Mouse (Mus musculus): Measurements from ENCODE around the gene Coro6. TPM values are rescaled to one million over a fixed set of nuclear protein-coding genes. Genes with fewer than 3 reads are reported as not detected.
A peak's percentile ranks its signal among the peaks of the same experiment; 100 is the strongest.

Coro6 gene
- polyA plus RNA-seq, 1 experiment from 2014 or later = 0.45 TPM

DNA sequence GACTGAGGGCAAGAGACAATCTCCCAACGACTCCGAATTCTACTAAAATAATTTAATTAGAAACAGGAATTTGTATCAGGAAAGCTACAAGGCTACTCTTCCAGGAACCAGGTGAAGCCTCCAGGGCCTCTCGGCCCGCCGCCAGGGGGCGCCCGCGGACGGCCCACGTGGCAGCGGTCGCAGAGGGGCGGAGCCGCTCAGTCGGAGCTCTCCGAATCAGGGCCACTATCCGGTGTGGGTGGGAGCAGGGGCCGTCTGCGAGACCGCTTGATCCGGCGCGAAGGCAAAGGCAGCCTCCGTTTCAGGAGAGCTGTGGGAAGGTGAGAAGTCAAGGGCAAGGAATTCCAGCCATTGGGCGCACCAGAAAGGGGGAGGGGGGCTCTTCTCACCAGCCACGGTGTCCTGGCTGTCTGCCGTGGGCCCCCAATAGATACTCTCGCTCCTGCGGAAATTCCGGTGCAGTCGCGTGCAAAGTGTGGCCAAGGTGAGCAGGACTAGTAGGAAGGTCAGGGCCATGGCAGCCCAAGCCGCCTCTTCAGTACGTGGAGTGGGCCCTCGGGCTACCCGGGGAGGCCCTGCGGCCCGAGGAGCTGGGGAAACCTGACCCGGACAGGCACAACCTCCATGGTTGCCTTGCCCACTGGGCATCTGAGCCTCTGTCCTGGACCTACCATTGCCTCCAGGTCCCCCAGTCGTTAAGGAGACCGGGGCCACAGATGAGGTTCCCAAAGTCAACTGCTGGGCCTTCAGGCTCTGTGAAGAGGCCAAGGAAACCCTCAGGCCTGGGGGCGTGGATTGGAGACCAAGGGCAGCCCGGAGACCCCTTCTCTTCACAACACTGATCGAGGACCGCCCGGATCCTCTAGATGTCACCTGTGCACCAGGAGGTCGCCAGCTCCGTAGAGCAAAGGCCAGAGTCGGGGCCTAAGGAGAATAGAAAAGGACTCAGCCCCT is 46.1 kb downstream of the Coro6 start:
- Histone ChIP-seq H3K27me3 (ENCODE audit: control insufficient read depth, insufficient read depth, low read depth, low read length) (no peaks in the 10 kb centered on the region), H3K36me3 (ENCODE audit: control insufficient read depth, insufficient read depth) (peaks cover 9% of the 10 kb centered on the region; the same call in 1 of the 2 replicates), H3K4me3 (ENCODE audit: low read depth, low read length) (peak overlapping the region; percentile 43), H3K9me3 (replicated peaks; ENCODE audit: control insufficient read depth, low read length) (no peaks in the 10 kb centered on the region), H3K4me1 (ENCODE audit: control insufficient read depth, low read depth, low read length) (peaks cover 15% of the 10 kb centered on the region), H3K27ac (ENCODE audit: low read length) (no peak overlapping the region), H3K4me2 (ENCODE audit: low read depth, low read length) (peak overlapping the region; percentile 66), H3K9ac (ENCODE audit: low read depth, low read length) (peak overlapping the region; percentile 47)
- WGBS (ENCODE audit: insufficient replicate concordance) = 22% methylated on average over 49 of the region's 49 CpGs
- ATAC-seq (ENCODE audit: low read depth) = peak; percentile 44

DNA sequence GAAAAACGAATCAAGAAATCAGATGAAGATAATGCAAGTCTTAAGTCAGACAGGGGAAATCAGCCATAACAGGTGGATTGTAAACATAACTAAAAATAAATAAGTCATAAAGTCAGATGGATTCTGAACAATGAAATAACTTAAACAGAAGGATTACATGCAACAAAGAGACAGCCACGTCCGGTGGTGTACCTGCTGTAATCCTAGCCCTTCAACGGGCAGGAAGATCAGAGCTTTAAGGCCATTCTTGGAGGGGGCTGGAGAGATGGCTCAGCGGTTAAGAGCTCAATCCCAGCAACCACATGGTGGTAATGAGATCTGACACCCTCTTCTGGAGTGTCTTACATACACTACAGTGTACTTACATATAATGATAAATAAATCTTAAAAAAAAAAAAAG is 49.1 kb downstream of the Coro6 start:
- peaks cover 22% of the 10 kb centered on the region for H3K27me3 ChIP-seq (ENCODE audit: control insufficient read depth, insufficient read depth, low read depth, low read length)
- no peak overlapping the region for H3K4me3 ChIP-seq (ENCODE audit: low read depth, low read length)
- no peaks in the 10 kb centered on the region for H3K36me3 ChIP-seq (ENCODE audit: control insufficient read depth, insufficient read depth)
- no peaks in the 10 kb centered on the region for H3K9me3 ChIP-seq (replicated peaks; ENCODE audit: control insufficient read depth, low read length)
- no peak for ATAC-seq (ENCODE audit: low read depth)
- H3K4me1 ChIP-seq (ENCODE audit: control insufficient read depth, low read depth, low read length) = peaks cover 40% of the 10 kb centered on the region
- H3K9ac ChIP-seq (ENCODE audit: low read depth, low read length) = no peak overlapping the region
- WGBS (ENCODE audit: insufficient replicate concordance) = 77% methylated on average over 5 of the region's 5 CpGs
- H3K27ac ChIP-seq (ENCODE audit: low read length) = no peak overlapping the region
- H3K4me2 ChIP-seq (ENCODE audit: low read depth, low read length) = no peak overlapping the region

GRCm38 (mm10) chr11:77512891-77513810 is 50.9 kb downstream of the Coro6 start:
- peaks cover 38% of the 10 kb centered on the region for H3K27me3 ChIP-seq (ENCODE audit: control insufficient read depth, insufficient read depth, low read depth, low read length)
- peaks cover 42% of the 10 kb centered on the region for H3K4me1 ChIP-seq (ENCODE audit: control insufficient read depth, low read depth, low read length)
- H3K9ac ChIP-seq (ENCODE audit: low read depth, low read length) = peak overlapping the region; percentile 67
- peak overlapping the region; percentile 98 for H3K4me2 ChIP-seq (ENCODE audit: low read depth, low read length)
- peak overlapping the region; percentile 84 for H3K27ac ChIP-seq (ENCODE audit: low read length)
- peak overlapping the region; percentile 82 for H3K4me3 ChIP-seq (ENCODE audit: low read depth, low read length)
- ATAC-seq (ENCODE audit: low read depth) = peak; percentile 81
- no peaks in the 10 kb centered on the region for H3K9me3 ChIP-seq (replicated peaks; ENCODE audit: control insufficient read depth, low read length)
- WGBS (ENCODE audit: insufficient replicate concordance) = 0% methylated on average over 67 of the region's 84 CpGs
- no peaks in the 10 kb centered on the region for H3K36me3 ChIP-seq (ENCODE audit: control insufficient read depth, insufficient read depth)

- Histone ChIP-seq H3K4me1 (ENCODE audit: control insufficient read depth, low read depth, low read length) (peaks cover 44% of the 10 kb centered on the region), H3K4me2 (ENCODE audit: low read depth, low read length) (peak overlapping the region; percentile 98), H3K9me3 (replicated peaks; ENCODE audit: control insufficient read depth, low read length) (no peaks in the 10 kb centered on the region), H3K4me3 (ENCODE audit: low read depth, low read length) (peak overlapping the region; percentile 82), H3K36me3 (ENCODE audit: control insufficient read depth, insufficient read depth) (no peaks in the 10 kb centered on the region), H3K9ac (ENCODE audit: low read depth, low read length) (peak overlapping the region; percentile 66), H3K27ac (ENCODE audit: low read length) (peak overlapping the region; percentile 60), H3K27me3 (ENCODE audit: control insufficient read depth, insufficient read depth, low read depth, low read length) (peaks cover 44% of the 10 kb centered on the region)
- WGBS (ENCODE audit: insufficient replicate concordance) = 6% methylated on average over 10 of the region's 10 CpGs
- ATAC-seq (ENCODE audit: low read depth) = no peak
Observed at GRCm38 (mm10) chr11:77513811-77514170, 51.6 kb downstream of the Coro6 start.

GRCm38 (mm10) chr11:77514281-77514831 is 52.1 kb downstream of the Coro6 start:
- H3K4me1 ChIP-seq (ENCODE audit: control insufficient read depth, low read depth, low read length) = peaks cover 46% of the 10 kb centered on the region
- ATAC-seq (ENCODE audit: low read depth) = peak; percentile 27
- 6% methylated on average over 19 of the region's 19 CpGs for WGBS (ENCODE audit: insufficient replicate concordance)

GRCm38 (mm10) chr11:77514832-77515636 is 52.8 kb downstream of the Coro6 start, which contains the start of gene Abhd15:
Gene Abhd15, plus strand, starts transcription at chr11:77515121.
- Histone ChIP-seq H3K4me2 (ENCODE audit: low read depth, low read length) (peak within 1 kb of the TSS; percentile 98), H3K4me1 (ENCODE audit: control insufficient read depth, low read depth, low read length) (peaks cover 47% of the 10 kb centered on the region), H3K27ac (ENCODE audit: low read length) (peak within 1 kb of the TSS; percentile 63), H3K4me3 (ENCODE audit: low read depth, low read length) (peak within 1 kb of the TSS; percentile 82), H3K36me3 (ENCODE audit: control insufficient read depth, insufficient read depth) (no peaks in the 10 kb centered on the region), H3K9ac (ENCODE audit: low read depth, low read length) (peak within 1 kb of the TSS; percentile 55), H3K27me3 (ENCODE audit: control insufficient read depth, insufficient read depth, low read depth, low read length) (peaks cover 48% of the 10 kb centered on the region), H3K9me3 (replicated peaks; ENCODE audit: control insufficient read depth, low read length) (no peaks in the 10 kb centered on the region)
- peak; percentile 67 for ATAC-seq (ENCODE audit: low read depth)
- under 1% methylated on average over 72 of the region's 72 CpGs for WGBS (ENCODE audit: insufficient replicate concordance)

More at GRCm38 (mm10) chr11:77514281-77514831, 52.1 kb downstream of the Coro6 start:
- no peaks in the 10 kb centered on the region for H3K9me3 ChIP-seq (replicated peaks; ENCODE audit: control insufficient read depth, low read length)
- peak overlapping the region; percentile 98 for H3K4me2 ChIP-seq (ENCODE audit: low read depth, low read length)
- peak overlapping the region; percentile 55 for H3K9ac ChIP-seq (ENCODE audit: low read depth, low read length)
- H3K36me3 ChIP-seq (ENCODE audit: control insufficient read depth, insufficient read depth) = no peaks in the 10 kb centered on the region
- peak overlapping the region; percentile 82 for H3K4me3 ChIP-seq (ENCODE audit: low read depth, low read length)
- H3K27me3 ChIP-seq (ENCODE audit: control insufficient read depth, insufficient read depth, low read depth, low read length) = peaks cover 48% of the 10 kb centered on the region
- peak overlapping the region; percentile 63 for H3K27ac ChIP-seq (ENCODE audit: low read length)

DNA sequence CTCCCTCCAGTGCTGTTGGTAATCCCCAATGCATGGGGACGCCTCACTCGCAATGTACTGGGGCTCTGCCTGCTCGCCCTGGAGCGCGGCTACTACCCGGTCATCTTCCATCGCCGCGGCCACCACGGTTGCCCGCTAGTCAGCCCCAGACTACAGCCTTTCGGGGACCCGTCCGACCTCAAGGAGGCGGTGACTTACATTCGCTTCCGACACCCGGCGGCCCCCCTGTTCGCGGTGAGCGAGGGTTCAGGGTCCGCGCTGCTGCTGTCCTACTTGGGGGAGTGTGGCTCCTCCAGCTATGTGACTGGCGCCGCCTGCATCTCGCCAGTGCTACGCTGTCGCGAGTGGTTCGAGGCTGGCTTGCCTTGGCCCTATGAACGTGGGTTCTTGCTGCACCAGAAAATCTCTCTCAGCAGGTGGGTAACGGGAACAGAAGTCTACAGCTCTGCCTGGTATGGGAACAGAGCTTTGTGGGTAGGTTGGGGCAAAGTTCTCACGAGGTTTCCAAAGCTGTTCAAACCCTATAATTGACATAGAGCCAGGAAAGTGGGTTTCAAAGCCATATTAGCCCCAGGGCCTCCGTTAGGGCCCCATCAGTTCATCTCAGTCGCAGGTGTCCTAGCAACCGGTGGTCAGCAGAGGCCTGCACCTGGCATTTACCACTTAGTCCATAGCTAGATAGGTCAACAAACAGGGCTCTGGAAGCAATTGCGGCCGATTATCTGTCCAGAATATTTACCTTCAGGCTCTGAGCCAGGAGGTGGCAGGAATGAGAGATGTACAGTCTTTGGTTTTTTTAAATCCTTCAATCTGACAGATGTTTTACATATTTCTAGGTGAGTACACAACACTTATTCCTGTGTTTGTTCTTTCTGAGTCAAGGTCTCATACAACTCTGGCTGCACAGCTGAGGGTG is 53.7 kb downstream of the Coro6 start, which contains the start of gene Trp53i13:
Trp53i13 (minus strand) TSS at position 344 of the 916 bp plus-strand sequence.
- Histone ChIP-seq H3K4me2 (ENCODE audit: low read depth, low read length) (peak within 1 kb of the TSS; percentile 98), H3K4me1 (ENCODE audit: control insufficient read depth, low read depth, low read length) (peaks cover 47% of the 10 kb centered on the region), H3K9ac (ENCODE audit: low read depth, low read length) (peak within 1 kb of the TSS; percentile 55), H3K36me3 (ENCODE audit: control insufficient read depth, insufficient read depth) (no peaks in the 10 kb centered on the region), H3K9me3 (replicated peaks; ENCODE audit: control insufficient read depth, low read length) (no peaks in the 10 kb centered on the region), H3K27me3 (ENCODE audit: control insufficient read depth, insufficient read depth, low read depth, low read length) (peaks cover 48% of the 10 kb centered on the region), H3K4me3 (ENCODE audit: low read depth, low read length) (peak within 1 kb of the TSS; percentile 82), H3K27ac (ENCODE audit: low read length) (peak within 1 kb of the TSS; percentile 63)
- ATAC-seq (ENCODE audit: low read depth) = no peak
- WGBS (ENCODE audit: insufficient replicate concordance) = 10% methylated on average over 39 of the region's 39 CpGs

Data from liver, embryonic 16.5 days (tissue).